Mouse (Mus musculus) right cerebral cortex, postnatal 4 days (tissue): Measurements from ENCODE around the gene Pcsk7.

Source experiments
- DNase-seq: peaks from one replicate; pipeline ENCODE4 v3.0.0-alpha.2; 2022

Gene Pcsk7

DNA sequence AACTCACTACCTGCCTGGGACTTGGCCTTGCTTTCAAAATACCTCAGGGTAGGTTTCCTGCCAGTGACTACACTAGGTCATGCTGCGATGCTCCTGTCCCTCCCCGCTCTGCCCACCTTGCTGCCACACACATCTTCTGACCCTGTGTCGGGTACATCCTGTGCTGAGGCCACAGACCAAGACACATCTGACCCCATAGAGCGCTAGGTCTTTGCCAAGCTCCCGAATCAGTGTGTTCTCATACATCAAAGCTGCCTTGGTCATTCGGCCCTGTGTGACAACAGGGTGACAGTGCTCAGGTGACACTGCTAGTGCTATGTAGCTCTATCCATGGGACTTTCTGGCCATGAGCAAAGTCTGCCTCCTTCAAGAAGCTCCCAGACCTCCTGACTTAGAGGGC is 33.5 kb downstream of the Pcsk7 start:
- no peak for DNase-seq

GRCm38 (mm10) chr9:45941329-45941888 is 35.1 kb downstream of the Pcsk7 start:
- DNase-seq, result no peak

DNA sequence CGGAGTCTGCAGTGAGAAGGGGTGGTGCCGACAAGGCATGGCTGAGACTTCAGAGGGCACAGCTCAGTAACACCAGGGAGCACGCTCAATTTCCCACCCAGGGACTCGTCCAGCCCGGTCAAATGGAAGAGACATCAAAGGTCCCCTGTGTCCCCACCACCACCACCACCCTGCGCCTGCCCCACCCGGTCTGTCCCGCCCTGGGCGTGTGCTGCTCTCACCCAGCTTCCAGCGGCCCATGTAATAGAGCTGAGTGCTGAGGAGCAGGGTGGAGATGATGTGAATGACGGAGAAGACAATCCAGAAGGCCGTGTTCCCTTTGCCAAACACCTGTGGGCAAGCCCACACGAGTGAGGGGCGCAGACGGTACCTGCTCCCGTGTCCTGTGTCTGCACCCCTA is 36.2 kb downstream of the Pcsk7 start:
- DNase-seq, result no peak

DNA sequence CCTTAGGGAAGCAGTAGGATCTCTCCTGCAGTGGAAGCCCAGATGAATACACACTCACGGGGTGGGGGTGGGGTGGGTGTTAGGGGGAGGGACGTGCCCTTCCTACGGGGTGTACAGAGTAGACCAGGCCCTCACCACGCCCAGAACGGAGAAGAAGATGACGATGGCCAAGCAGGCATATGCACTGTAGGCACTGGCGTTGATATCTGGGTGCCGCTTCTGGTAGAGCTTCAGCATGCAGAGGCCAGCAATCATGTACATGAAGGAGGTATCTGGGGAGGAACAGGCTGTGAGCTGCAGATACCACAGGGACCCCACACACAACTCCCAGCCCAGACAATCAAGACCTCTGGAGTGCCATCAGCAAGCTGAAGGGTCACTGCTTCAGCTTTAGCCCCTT is 36.6 kb downstream of the Pcsk7 start:
- no peak for DNase-seq

DNA sequence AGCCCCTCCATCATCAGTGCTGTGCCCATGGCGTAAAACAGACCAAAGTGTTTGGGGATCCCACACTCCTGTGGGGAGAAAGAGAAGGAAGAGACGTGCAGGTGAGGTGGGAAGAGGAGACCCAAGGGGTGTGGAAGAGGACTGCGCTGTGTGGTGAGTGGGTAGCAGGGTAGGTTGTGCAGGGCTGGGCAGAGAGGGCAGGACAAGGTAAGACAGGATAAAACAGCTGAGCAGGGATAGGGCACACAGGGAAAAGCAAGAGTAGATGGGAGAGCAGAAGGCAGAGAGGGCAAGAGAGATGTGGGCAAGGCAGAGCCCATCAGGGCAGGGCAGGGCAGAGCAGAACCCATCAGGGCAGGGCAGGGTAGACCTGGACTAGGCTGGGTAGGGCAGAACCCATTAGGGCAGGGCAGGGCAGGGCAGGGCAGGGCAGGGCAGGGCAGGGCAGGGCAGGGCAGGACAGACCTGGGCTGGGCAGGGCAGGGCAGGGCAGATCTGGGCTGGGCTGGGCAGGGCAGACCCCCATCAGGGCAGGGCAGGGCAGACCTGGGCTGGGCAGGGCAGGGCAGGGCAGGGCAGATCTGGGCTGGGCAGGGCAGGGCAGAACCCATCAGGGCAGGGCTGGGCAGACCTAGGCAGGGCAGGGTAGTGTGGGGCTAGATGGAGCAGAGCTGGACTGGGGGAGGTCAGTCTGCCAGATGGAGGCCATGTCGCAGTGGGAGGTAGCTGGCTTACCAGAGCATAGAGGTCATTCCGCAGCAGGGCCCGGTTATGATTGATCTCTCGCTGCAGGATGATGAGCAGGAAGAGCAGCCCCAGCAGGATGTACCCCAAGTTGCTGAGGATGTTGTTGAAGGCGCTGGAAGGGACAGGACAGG is 37.6 kb downstream of the Pcsk7 start:
- no peak for DNase-seq

DNA sequence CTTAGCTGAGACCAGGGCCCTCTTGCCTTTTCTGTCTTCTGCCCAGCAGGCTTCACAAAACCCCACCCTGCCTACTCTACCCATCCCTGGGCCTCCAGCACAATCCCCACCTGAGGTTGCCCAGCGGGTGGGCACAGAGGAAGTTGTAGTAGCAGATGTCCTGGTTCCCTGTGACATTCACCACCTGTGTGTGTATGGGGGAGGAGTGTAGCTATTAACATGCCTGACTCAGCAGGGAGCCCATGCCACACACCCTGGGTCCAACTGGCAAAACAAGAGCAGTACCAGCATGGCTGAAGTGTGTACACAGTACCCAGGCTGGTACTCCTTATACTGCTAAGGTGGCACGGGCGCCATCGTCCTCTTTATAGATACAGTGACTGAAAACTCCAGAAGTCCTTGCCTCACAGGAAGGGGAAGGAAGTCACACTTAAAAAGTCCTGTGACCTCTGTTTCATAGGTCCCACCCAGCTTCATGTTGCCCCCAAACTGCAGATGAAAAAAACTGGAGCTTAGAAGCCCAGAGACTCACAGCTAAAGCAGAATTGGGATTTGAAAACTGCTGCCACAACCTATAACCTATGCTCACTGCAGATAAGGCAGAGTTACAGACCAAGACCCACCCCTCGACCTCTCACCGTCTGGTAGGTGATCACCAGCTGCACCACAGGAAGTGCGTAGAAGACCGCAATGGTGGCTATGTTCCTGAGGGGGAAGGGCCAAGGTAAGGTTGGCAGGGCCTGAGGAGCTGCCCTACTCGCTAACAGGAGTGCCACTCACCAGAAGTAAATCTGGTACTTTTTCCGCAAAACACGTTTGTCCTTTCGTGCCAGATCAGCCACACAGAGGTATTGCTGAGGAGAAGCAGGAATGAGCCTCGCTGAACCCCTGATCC is 38.5 kb downstream of the Pcsk7 start:
- DNase-seq, result no peak

GRCm38 (mm10) chr9:45945721-45946120 is 39.4 kb downstream of the Pcsk7 start:
- no peak for DNase-seq

DNA sequence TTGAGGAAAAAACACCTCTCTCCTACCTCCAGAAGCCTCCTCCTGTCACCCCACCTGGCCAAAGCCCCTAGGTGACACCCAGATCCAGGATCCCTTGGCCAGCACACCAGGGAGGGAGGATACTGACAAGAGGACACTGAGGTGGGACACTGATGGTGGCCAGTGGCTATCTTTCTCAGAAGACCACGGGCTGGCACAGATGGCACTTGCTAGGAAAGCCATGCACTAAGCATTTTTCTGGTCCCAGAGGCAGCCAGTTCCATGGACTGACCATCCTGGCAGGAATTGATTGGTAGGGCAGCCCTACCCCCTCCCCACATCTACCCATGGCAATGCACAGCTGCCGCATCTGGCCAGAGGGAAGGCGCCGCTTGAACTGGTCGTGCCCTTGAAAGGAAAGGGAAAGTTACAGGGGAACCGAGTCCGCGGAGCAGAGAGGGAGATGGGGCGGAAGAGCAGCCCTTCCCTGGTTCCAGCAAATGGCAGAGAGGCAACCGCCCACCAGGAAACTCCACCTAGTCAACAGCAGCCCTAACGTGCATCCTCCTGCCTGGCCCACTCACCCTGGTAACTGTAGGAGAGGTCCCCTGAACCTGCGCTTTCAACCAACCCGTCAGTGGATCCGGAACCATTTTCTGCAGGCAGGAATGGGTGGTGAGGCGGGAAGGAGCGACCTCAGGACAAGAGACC is 40.0 kb downstream of the Pcsk7 start:
- no peak for DNase-seq

DNA sequence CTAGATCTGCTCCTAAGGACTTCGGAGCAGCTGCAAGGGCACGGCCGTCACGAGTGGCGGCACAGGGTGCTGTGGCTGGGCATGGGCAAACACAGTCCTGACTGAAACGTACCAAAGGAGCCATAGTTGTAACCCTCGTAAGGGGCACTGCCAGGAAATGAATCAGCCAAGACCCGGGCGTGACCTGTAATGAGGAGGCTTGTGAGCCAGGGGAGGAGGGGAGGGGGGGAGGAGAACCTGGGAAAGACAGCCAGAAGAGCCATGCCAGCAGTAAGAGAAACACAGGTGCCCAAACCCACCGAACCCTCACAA is 40.5 kb downstream of the Pcsk7 start:
- no peak for DNase-seq

GRCm38 (mm10) chr9:45952057-45952456 is 45.8 kb downstream of the Pcsk7 start:
- DNase-seq, result no peak

DNA sequence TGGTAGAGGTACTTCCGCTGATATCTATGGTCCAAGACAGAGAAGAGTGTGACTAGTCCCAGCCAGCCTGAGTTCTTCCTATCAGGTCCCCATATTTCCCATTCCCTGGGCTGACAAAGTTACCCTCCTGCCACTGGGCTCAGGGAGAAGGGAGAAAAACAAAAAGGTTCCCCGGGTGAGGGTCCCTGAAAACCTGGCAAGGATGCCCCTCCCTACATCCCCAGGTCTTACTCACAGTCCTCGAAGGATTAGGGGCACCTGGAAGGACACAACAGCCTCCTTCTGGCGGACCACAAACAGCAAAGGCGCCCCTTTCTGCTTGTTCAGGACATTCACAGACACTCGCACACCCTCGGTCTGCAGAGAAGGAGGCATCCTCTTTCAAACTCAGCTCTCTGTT is 46.6 kb downstream of the Pcsk7 start:
- DNase-seq, result no peak

DNA sequence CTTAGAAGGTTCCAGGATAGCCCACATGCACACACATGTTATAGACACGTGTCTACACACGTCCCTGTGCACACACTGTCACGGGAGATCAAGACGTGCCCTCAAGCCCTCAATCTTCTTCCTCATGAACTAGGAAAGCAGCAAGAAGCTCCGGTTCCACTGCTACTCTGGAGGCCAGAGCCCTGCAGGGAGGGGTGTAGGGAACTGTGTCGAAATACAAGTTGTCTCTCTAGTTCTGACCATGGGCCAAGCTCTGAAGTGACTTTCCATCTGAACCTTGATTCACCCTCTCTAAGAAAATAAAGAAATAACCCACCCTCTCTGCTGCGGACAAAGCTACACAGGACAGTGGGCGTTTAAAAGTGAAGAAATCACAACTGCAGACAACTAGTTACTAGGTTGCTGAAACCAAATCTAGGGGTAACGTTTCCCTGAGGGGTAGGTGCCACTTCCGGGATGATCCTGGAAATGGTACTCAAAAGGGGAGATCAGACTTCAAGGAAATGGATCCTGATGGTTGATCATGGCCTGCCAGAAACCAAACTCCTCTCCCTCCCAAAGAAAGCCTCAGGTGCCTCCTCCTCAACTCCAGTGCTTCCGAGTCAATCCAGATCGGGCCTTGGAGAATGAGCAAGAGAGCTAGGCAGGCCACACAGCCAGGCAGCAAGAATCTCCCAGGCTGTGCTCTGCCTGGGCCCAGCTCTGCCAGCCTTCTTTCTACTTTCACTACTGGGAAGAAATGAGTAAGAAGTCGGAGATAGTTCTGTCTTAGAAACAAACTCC is 47.4 kb downstream of the Pcsk7 start:
- no peak for DNase-seq

DNA sequence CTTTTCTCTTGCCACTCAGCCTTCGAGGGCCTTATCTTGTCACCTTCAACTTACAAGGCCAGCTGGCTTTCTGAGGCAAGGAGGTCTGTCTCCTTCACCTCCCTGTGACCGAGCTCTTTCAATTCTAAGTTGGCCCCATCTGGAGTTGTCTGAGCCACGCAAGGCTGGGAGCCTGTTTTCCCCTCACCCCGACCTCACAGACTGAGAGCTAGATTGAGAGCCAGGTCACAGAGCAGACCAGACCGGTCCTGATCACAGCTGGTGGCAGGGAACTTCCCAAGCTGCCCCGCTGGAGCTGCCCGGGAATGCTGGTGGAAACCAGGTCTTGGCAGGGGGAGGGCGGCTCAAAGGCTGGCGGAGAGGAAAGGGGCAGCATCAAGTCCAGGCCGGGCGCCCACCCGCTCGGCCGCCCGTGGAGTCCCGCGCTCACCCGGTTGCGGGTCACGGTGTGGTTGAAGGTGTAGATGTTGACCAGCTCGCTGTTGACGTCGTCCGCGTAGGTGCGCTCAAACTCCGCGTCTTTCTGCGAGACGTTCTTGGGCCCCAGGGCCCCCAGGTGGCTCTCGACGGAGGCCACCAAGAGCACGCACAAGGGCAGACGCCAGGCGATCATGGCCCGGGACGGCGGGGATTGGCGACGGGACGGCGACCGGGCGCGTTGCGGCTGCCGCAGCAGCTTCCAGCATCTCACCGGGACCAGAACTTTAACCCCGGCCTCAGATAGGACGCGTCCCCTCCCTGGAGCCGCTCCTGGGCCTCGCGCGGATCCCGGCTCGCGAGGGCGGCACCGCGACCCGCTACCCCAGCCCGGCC is 48.2 kb downstream of the Pcsk7 start:
- DNase-seq, result peak; percentile 31

DNA sequence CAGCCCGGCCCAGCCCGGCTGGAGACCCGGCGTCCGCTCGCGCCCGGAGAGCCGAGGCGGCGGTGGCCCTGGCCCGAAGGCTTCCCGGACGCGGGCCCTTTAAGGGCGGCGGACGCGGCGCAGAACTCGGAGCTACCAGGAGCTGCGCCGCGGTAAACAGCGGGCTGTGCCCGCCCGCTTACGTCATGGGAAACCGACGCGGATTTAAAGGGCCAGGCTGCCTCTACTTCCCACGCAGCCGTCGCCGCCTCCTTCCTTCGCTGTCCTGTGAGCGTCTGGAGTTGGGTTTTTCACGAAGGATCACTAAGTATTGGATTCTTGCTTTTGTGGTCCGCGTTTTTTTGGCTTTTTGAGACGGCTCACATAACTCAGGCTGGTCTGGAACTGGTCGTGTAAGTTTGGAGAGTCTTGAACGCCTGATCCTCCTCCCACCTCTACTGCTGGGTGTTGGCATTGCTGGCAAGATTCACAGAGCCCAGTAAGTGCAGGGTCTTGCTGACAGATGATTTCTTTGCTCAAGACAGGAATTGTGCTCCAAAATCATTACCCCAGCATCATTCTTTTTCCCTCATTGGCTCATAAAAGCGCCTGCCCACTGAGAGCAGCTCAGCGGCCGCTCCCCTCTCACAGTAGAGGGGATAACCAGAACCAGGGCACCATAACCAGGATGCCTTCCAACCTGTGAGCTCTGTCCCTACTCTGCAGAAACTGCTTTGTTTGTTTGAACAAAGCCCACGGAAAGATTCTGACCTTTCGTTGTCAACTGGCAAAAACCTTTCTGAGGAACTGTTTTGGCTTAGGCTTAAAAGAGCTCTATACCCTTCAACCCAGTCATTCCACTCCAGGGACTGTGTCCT is 49.0 kb downstream of the Pcsk7 start, which contains the start of gene Sidt2:
TSS of gene Sidt2 (minus strand) at position 152 of the 857 bp plus-strand sequence.
- peak; percentile 83 for DNase-seq

- no peak for DNase-seq
Observed at GRCm38 (mm10) chr9:45958023-45958670, 51.9 kb downstream of the Pcsk7 start.

- no peak for DNase-seq
Observed at GRCm38 (mm10) chr9:45958851-45959250, 52.6 kb downstream of the Pcsk7 start.

DNA sequence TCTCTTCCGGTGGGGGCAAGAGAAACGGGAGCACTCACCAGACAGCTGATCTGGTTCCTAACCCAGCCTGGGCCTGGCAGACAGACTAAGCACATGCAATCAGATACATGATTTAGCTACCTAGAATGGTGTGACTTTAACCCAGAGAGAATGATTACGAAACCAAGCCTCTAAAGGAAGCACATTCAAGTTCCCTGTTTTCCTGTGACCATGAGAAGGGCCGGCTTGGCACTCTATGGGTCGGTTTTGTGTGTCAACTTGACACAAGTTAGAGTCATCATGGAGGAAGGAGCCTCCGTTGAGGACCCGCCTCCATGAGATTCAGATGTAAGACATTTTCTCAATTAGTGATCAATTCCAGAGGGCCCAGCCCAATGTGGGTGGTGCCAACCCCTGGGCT is 53.4 kb downstream of the Pcsk7 start:
- no peak for DNase-seq

- DNase-seq, result no peak
Observed at GRCm38 (mm10) chr9:45961855-45962254, 55.6 kb downstream of the Pcsk7 start.

GRCm38 (mm10) chr9:45963577-45963976 is 57.3 kb downstream of the Pcsk7 start:
- no peak for DNase-seq

DNA sequence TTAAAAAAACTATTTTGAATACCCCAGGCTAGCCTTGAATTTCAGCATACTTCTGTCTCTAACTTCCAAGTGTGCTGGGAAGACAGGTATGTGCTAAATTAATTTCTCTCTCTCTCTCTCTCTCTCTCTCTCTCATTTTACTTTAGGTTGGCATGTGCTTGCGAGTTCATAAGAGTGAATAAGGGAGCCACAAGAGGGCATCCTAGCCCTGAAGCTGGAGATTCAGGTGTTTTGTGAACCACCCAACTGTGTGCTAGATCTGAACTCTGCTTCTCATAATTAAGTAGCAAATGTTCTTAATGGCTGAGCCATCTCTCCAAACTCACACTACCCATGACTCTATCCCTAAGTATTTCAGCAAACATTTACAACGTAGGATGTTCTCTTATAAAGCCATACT is 70.6 kb downstream of the Pcsk7 start:
- DNase-seq, result no peak
